19 mouse cellular contexts compared by ENCODE assay signal in the genomic region with DNA sequence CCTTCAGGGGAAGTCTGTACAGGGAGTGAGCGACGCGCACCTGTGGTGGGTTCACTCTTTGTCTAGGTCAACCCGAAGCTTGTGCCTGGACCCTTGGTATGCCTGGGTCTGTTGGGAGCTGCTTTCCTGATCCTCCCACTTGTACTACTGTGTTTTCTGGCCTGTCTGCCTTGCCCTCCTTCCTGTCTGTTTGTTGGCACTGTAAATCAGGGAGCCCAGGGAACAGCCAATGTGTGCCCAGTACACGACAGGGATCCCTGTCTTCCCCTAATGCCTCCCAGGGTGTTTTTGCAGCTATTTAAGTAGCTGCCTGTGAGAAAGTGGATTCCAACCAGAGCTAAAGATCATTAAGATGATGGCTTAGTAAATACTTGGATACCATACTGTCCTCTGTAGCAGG. TPM values are rescaled to one million over a fixed set of nuclear protein-coding genes. Genes with fewer than 3 reads are reported as not detected.
"Had no signal": no experiment of that assay in that cellular context is flagged by ENCODE, and none has a peak within 500 bp of the region (broad histone marks: within the 10 kb centered on the region; RNA-seq: fewer than 3 reads in every experiment).

No protein-coding gene starts in this region.

- H3K27ac ChIP-seq: lung, embryonic 15.5 days; macrophage; midbrain, embryonic 13.5 days; midbrain, embryonic 15.5 days; neural tube, embryonic 12.5 days; stomach, embryonic 15.5 days; stomach, postnatal 0 days had no signal

- H3K36me3 ChIP-seq: lung, embryonic 15.5 days; midbrain, embryonic 15.5 days; stomach, embryonic 15.5 days had no signal

- ATAC-seq: lung, postnatal 0 days; midbrain, embryonic 13.5 days; midbrain, embryonic 15.5 days had no signal

- H3K4me1 ChIP-seq: lung, embryonic 15.5 days; megakaryocyte, embryonic 14.5 days; midbrain, embryonic 13.5 days; midbrain, embryonic 15.5 days; neural tube, embryonic 12.5 days; stomach, embryonic 15.5 days had no signal

- H3K9me3 ChIP-seq: lung, embryonic 15.5 days; midbrain, embryonic 13.5 days; midbrain, embryonic 15.5 days; neural tube, embryonic 12.5 days; stomach, embryonic 15.5 days had no signal

- H3K4me2 ChIP-seq: lung, embryonic 15.5 days; midbrain, embryonic 11.5 days; midbrain, embryonic 13.5 days; midbrain, embryonic 15.5 days; neural tube, embryonic 12.5 days; stomach, embryonic 15.5 days had no signal

- H3K27me3 ChIP-seq: lung, embryonic 15.5 days; midbrain, embryonic 13.5 days; midbrain, embryonic 15.5 days; neural tube, embryonic 12.5 days; stomach, embryonic 15.5 days had no signal

- H3K4me3 ChIP-seq: lung, embryonic 15.5 days; megakaryocyte, embryonic 14.5 days; midbrain, embryonic 13.5 days; midbrain, embryonic 15.5 days; neural tube, embryonic 12.5 days; stomach, embryonic 15.5 days had no signal

- DNase-seq: lung, postnatal 14 days; lung, postnatal 36 days; right cerebral cortex, postnatal 14 days; thymus, adult 2 months; thymus, postnatal 25 days; thymus, postnatal 4 days had no signal

- H3K9ac ChIP-seq: lung, embryonic 15.5 days; midbrain, embryonic 13.5 days; midbrain, embryonic 15.5 days; neural tube, embryonic 12.5 days; stomach, embryonic 15.5 days had no signal

RNA-seq across cellular contexts. Expression of gene Rragd, which starts 14.7 kb away (rescaled TPM):
- total RNA-seq: megakaryocyte progenitor cell, adult 5-6 weeks had no signal

RNA-seq across cellular contexts. Expression of gene Ankrd6, which starts 46.9 kb away (rescaled TPM):
- total RNA-seq: monocyte, adult 5-6 weeks; neutrophil, adult 5-6 weeks had no signal
